ENCODE assay signal across 8 mouse cellular contexts in genomic region chr3:35937345-35937744, GRCm38 (mm10). TPM values are rescaled to one million over a fixed set of nuclear protein-coding genes. Genes with fewer than 3 reads are reported as not detected.
DNase-seq lines count a peak whose midpoint lies in the region; ATAC-seq lines count a peak whose summit lies in the region.

Dcun1d1 (minus strand) TSS chr3:35937445.

- H3K27ac ChIP-seq in neural tube, embryonic 11.5 days (ENCODE audit: low read depth, low read length) = no peak within 1 kb of the TSS
- no peak within 1 kb of the TSS for H3K27ac ChIP-seq in forebrain, embryonic 10.5 days
- no peak within 1 kb of the TSS for H3K27ac ChIP-seq in limb, embryonic 15.5 days
- no peak within 1 kb of the TSS for H3K27ac ChIP-seq in stomach, embryonic 16.5 days (ENCODE audit: low read length)

- H3K4me3 ChIP-seq in neural tube, embryonic 11.5 days (ENCODE audit: low read depth, low read length) = no peak within 1 kb of the TSS
- H3K4me3 ChIP-seq in forebrain, embryonic 10.5 days = no peak within 1 kb of the TSS
- H3K4me3 ChIP-seq in limb, embryonic 15.5 days = no peak within 1 kb of the TSS
- no peak within 1 kb of the TSS for H3K4me3 ChIP-seq in stomach, embryonic 16.5 days (replicated peaks; ENCODE audit: low read length)

- H3K27me3 ChIP-seq in neural tube, embryonic 11.5 days (ENCODE audit: control insufficient read depth, insufficient read depth, low read length) = no peaks in the 10 kb centered on the region
- no peaks in the 10 kb centered on the region for H3K27me3 ChIP-seq in forebrain, embryonic 10.5 days (ENCODE audit: poor library complexity, severe bottlenecking)
- no peaks in the 10 kb centered on the region for H3K27me3 ChIP-seq in limb, embryonic 15.5 days
- no peaks in the 10 kb centered on the region for H3K27me3 ChIP-seq in stomach, embryonic 16.5 days (ENCODE audit: control insufficient read depth, insufficient read depth, low read length)

- no peak within 1 kb of the TSS for H3K9ac ChIP-seq in neural tube, embryonic 11.5 days (ENCODE audit: low read length)
- H3K9ac ChIP-seq in limb, embryonic 15.5 days = no peak within 1 kb of the TSS
- no peak within 1 kb of the TSS for H3K9ac ChIP-seq in stomach, embryonic 16.5 days (ENCODE audit: low read length)

- H3K36me3 ChIP-seq in neural tube, embryonic 11.5 days (ENCODE audit: control insufficient read depth, insufficient read depth, low read length) = no peaks in the 10 kb centered on the region
- H3K36me3 ChIP-seq in forebrain, embryonic 10.5 days (replicated peaks) = peaks cover 5% of the 10 kb centered on the region; the same call in 1 of the 2 replicates
- peaks cover 11% of the 10 kb centered on the region; the same call in 1 of the 2 replicates for H3K36me3 ChIP-seq in limb, embryonic 15.5 days
- H3K36me3 ChIP-seq in stomach, embryonic 16.5 days (ENCODE audit: control insufficient read depth, insufficient read depth, low read length) = no peaks in the 10 kb centered on the region

- WGBS in neural tube, embryonic 11.5 days = 94% methylated on average over 6 of the region's 6 CpGs
- WGBS in forebrain, embryonic 10.5 days = 92% methylated on average over 6 of the region's 6 CpGs
- WGBS in limb, embryonic 15.5 days = 95% methylated on average over 6 of the region's 6 CpGs
- WGBS in stomach, embryonic 16.5 days = 91% methylated on average over 6 of the region's 6 CpGs

- DNase-seq in neural tube, embryonic 11.5 days (ENCODE audit: low spot score) = no peak
- DNase-seq in neural tube, embryonic 10.5 days (ENCODE audit: extremely low spot score, low spot score) = no peak
- no peak for DNase-seq in forebrain, embryonic 10.5 days (ENCODE audit: extremely low spot score, low spot score)
- no peak for DNase-seq in heart, postnatal 4 days
- no peak for DNase-seq in cerebellum, adult 8-10 months
- no peak for DNase-seq in thymus, postnatal 4 days

- H3K4me1 ChIP-seq in neural tube, embryonic 11.5 days (ENCODE audit: control insufficient read depth, insufficient read depth, low read length) = 0 out of 2 replicates have a peak, but pooled peaks cover 5% of the 10 kb centered on the region
- H3K4me1 ChIP-seq in forebrain, embryonic 10.5 days = peaks cover 13% of the 10 kb centered on the region
- peaks cover 13% of the 10 kb centered on the region; the same call in 1 of the 2 replicates for H3K4me1 ChIP-seq in limb, embryonic 15.5 days
- H3K4me1 ChIP-seq in stomach, embryonic 16.5 days (ENCODE audit: control insufficient read depth, insufficient read depth, low read length) = peaks cover 6% of the 10 kb centered on the region; the same call in 1 of the 2 replicates

- no peak for ATAC-seq in neural tube, embryonic 11.5 days (ENCODE audit: insufficient read depth, low FRiP score, low TSS enrichment)
- no peak for ATAC-seq in limb, embryonic 15.5 days (ENCODE audit: insufficient number of reproducible peaks, low FRiP score, low TSS enrichment, low read depth)
- ATAC-seq in stomach, embryonic 16.5 days (ENCODE audit: insufficient read depth, low FRiP score) = no peak

- no peak within 1 kb of the TSS for H3K4me2 ChIP-seq in neural tube, embryonic 11.5 days (ENCODE audit: low read depth)
- no peak within 1 kb of the TSS for H3K4me2 ChIP-seq in limb, embryonic 15.5 days
- H3K4me2 ChIP-seq in stomach, embryonic 16.5 days (ENCODE audit: low read depth, low read length) = no peak within 1 kb of the TSS

- no peaks in the 10 kb centered on the region for H3K9me3 ChIP-seq in neural tube, embryonic 11.5 days (ENCODE audit: control insufficient read depth, low read length)
- H3K9me3 ChIP-seq in forebrain, embryonic 10.5 days = no peaks in the 10 kb centered on the region
- H3K9me3 ChIP-seq in limb, embryonic 15.5 days = no peaks in the 10 kb centered on the region
- no peaks in the 10 kb centered on the region for H3K9me3 ChIP-seq in stomach, embryonic 16.5 days (replicated peaks; ENCODE audit: control insufficient read depth, low read length)

RNA-seq across cellular contexts. Expression of gene Dcun1d1, which starts in this region (rescaled TPM):
- polyA plus RNA-seq in neural tube, embryonic 11.5 days (2014; fragmentation: Nextera tagmentation; extraction: Ambion mirVana) = 87.7 and 92.3 TPM in 2 replicates
- polyA plus RNA-seq in forebrain, embryonic 10.5 days (2016; fragmentation: Nextera tagmentation; extraction: Ambion mirVana) = 111 and 117 TPM in 2 replicates
- 10 to 100 TPM; 68.5 to 75.9 TPM for total RNA-seq in heart, postnatal 4 days (2021)
- 103 and 104 TPM in 2 replicates for polyA plus RNA-seq in limb, embryonic 15.5 days (2015; fragmentation: Nextera tagmentation; extraction: Ambion mirVana)
- polyA plus RNA-seq in stomach, embryonic 16.5 days (2015; fragmentation: Nextera tagmentation; extraction: Ambion mirVana) = 85.6 and 97.6 TPM in 2 replicates
